Mouse (Mus musculus): ENCODE data around the gene Thegl. TPM values are rescaled to one million over a fixed set of nuclear protein-coding genes. Genes with fewer than 3 reads are reported as not detected.
"Not testable (repeated sequence)": the region's sequence is repeated elsewhere in the genome, so short reads cannot be mapped to it uniquely, and the experiment has no call there.

The Thegl gene
- polyA plus RNA-seq, 1 experiment from 2014 or later: not detected

DNA sequence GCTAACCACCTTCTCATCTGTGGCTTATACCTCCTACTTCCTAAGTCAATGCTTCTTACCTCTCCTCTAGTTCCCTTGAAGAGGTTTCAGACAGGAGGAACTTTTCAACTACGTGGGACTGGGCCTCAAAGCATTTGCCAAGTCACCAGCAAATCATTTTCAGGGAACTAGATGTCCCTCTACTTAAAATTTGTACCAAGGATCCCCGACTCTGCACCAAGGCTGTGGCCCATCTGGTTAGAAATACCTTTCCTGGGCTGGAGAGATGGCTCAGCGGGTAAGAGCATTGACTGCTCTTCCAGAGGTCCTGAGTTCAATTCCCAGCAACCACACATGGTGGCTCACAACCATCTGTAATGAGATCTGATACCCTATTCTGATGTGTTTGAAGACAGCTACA is 80.4 kb downstream of the Thegl start:
- not testable (repeated sequence) for H3K27ac ChIP-seq (ENCODE audit: low read length)
- 77% methylated on average over 3 of the region's 3 CpGs for WGBS

DNA sequence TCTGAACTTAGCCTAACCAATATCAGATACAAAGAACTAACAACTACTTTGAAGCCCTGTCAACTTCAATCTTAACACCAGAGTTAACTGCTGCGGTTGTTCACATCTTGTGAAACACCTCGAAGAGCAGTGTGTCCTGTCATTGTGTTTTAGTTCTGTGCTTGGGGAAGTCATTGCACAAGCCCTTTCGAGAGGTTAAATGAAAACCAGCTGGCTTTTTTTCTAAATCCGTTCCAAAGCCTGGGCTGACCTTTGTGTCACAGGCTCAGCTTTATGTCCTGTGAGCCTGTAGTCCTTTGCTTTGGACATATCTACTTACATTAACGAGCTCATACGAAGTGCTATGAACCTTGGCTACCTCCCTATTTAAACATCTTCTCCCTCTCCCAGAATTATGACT is 81.9 kb downstream of the Thegl start:
- 37% methylated on average over 6 of the region's 6 CpGs for WGBS
- no peak overlapping the region for H3K4me3 ChIP-seq (ENCODE audit: low read length)
- H3K4me1 ChIP-seq (ENCODE audit: control insufficient read depth, insufficient read depth, low read length): peaks cover 57% of the 10 kb centered on the region
- peak overlapping the region; percentile 66 for H3K27ac ChIP-seq (ENCODE audit: low read length)
- no peaks in the 10 kb centered on the region for H3K27me3 ChIP-seq (ENCODE audit: control insufficient read depth, insufficient read depth, low read length)
- 0 out of 2 replicates have a peak overlapping the region, but pooled peaks have one; percentile 3 for H3K9ac ChIP-seq (ENCODE audit: low read length)
- no peak for ATAC-seq (replicated peaks; ENCODE audit: extremely low read depth, insufficient read depth, low FRiP score)
- peaks cover 3% of the 10 kb centered on the region; the same call in 1 of the 2 replicates for H3K36me3 ChIP-seq (ENCODE audit: control insufficient read depth, insufficient read depth)
- H3K4me2 ChIP-seq (ENCODE audit: low read depth, low read length): peak overlapping the region; percentile 8; the same call in 1 of the 2 replicates
- no peaks in the 10 kb centered on the region for H3K9me3 ChIP-seq (replicated peaks; ENCODE audit: control insufficient read depth, low read length)

More for the DNA sequence above, 80.4 kb downstream of the Thegl start:
- not testable (repeated sequence) for H3K9me3 ChIP-seq (replicated peaks; ENCODE audit: control insufficient read depth, low read length); H3K9ac ChIP-seq (ENCODE audit: low read length); H3K4me3 ChIP-seq (ENCODE audit: low read length); H3K36me3 ChIP-seq (ENCODE audit: control insufficient read depth, insufficient read depth); ATAC-seq (replicated peaks; ENCODE audit: extremely low read depth, insufficient read depth, low FRiP score); H3K27me3 ChIP-seq (ENCODE audit: control insufficient read depth, insufficient read depth, low read length); H3K4me2 ChIP-seq (ENCODE audit: low read depth, low read length)
- H3K4me1 ChIP-seq (ENCODE audit: control insufficient read depth, insufficient read depth, low read length): peaks cover 66% of the 10 kb centered on the region

DNA sequence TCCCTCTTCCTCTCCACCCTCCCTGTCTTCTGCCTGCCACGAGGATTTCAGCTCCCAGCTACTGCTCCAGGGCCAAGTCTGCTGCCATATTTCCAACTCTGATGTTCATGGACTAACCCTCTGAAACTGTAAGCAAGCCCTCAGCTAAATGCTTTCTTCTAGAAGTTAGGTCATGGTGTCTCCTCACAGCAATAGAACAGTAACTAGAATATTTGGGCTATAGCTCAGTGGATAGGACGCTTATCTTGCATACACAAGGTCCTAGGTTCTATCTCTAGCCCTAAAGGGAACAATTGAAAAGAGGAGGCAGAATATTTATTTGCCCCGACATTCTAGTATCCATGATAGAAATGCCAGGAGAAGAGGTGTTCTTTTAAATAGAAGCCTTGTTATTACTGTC is 83.1 kb downstream of the Thegl start:
- no peak overlapping the region for H3K27ac ChIP-seq (ENCODE audit: low read length)
- peaks cover 55% of the 10 kb centered on the region for H3K4me1 ChIP-seq (ENCODE audit: control insufficient read depth, insufficient read depth, low read length)
- no peak for ATAC-seq (replicated peaks; ENCODE audit: extremely low read depth, insufficient read depth, low FRiP score)
- H3K9ac ChIP-seq (ENCODE audit: low read length): no peak overlapping the region
- no peaks in the 10 kb centered on the region for H3K27me3 ChIP-seq (ENCODE audit: control insufficient read depth, insufficient read depth, low read length)
- no peaks in the 10 kb centered on the region for H3K9me3 ChIP-seq (replicated peaks; ENCODE audit: control insufficient read depth, low read length)
- no peak overlapping the region for H3K4me2 ChIP-seq (ENCODE audit: low read depth, low read length)
- no peak overlapping the region for H3K4me3 ChIP-seq (ENCODE audit: low read length)
- peaks cover 3% of the 10 kb centered on the region; the same call in 1 of the 2 replicates for H3K36me3 ChIP-seq (ENCODE audit: control insufficient read depth, insufficient read depth)
- WGBS: 74% methylated on average over 3 of the region's 3 CpGs

DNA sequence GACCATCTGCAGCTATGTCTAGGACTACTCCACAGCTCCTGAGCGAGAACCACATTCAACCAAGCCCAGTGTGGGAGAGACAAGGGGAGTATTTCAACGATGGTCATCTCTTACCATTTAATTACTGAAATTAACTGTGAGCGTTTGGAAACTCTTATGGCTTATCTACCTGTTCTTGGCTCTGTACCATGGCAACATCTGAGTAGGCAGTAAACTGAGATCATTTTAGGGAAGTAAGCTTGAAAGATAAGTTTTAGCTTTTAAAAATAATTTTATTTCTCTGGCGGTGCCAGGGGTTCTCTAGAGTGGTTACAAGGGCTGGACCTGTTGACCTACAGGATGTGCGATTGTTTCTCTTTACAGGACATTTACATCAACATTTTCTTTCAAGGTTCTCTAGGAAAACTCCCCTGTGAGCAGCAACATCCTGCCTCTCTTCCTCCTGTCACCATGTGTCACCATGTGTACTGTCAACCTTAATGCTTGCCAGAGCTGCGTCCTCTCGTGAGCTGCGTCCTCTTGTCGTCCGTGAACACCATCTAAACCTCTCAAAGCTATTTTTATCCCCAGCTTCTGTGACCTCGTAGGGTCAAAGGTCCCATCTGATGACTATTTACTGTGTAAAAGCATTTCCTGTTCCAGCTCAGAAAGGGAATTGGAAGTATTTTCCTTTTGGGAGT is 83.6 kb downstream of the Thegl start:
- Histone ChIP-seq H3K4me2 (ENCODE audit: low read depth, low read length) (no peak overlapping the region), H3K4me1 (ENCODE audit: control insufficient read depth, insufficient read depth, low read length) (peaks cover 53% of the 10 kb centered on the region), H3K36me3 (ENCODE audit: control insufficient read depth, insufficient read depth) (peaks cover 3% of the 10 kb centered on the region; the same call in 1 of the 2 replicates), H3K27ac (ENCODE audit: low read length) (peak overlapping the region; percentile 3; the same call in 1 of the 2 replicates), H3K4me3 (ENCODE audit: low read length) (no peak overlapping the region), H3K27me3 (ENCODE audit: control insufficient read depth, insufficient read depth, low read length) (no peaks in the 10 kb centered on the region), H3K9me3 (replicated peaks; ENCODE audit: control insufficient read depth, low read length) (no peaks in the 10 kb centered on the region), H3K9ac (ENCODE audit: low read length) (no peak overlapping the region)
- ATAC-seq (replicated peaks; ENCODE audit: extremely low read depth, insufficient read depth, low FRiP score): no peak
- WGBS: 29% methylated on average over 11 of the region's 11 CpGs

DNA sequence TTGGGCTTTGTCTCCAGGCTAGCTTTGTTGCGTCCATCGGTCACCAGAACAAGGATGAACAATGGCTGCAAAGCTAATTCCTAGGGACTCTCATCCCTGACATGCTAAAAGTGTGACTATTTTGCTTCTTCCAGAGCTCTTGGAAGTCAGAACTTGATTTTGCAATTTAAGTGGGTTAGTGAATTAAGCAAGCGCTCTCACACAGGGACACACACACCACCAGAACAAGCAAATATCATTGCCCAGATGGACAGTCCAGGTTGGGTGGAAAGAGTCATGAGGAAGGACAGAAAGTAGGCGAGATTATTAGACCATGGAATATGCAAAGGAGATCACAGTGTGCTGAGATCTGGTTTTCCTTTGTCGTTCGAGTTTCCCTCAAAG is 84.2 kb downstream of the Thegl start:
- Histone ChIP-seq H3K27ac (ENCODE audit: low read length) (peak overlapping the region; percentile 3; the same call in 1 of the 2 replicates), H3K27me3 (ENCODE audit: control insufficient read depth, insufficient read depth, low read length) (no peaks in the 10 kb centered on the region), H3K4me1 (ENCODE audit: control insufficient read depth, insufficient read depth, low read length) (peaks cover 56% of the 10 kb centered on the region), H3K36me3 (ENCODE audit: control insufficient read depth, insufficient read depth) (peaks cover 3% of the 10 kb centered on the region; the same call in 1 of the 2 replicates), H3K4me3 (ENCODE audit: low read length) (no peak overlapping the region), H3K9ac (ENCODE audit: low read length) (no peak overlapping the region), H3K4me2 (ENCODE audit: low read depth, low read length) (no peak overlapping the region), H3K9me3 (replicated peaks; ENCODE audit: control insufficient read depth, low read length) (no peaks in the 10 kb centered on the region)
- no peak for ATAC-seq (replicated peaks; ENCODE audit: extremely low read depth, insufficient read depth, low FRiP score)
- WGBS: 72% methylated on average over 6 of the region's 6 CpGs

DNA sequence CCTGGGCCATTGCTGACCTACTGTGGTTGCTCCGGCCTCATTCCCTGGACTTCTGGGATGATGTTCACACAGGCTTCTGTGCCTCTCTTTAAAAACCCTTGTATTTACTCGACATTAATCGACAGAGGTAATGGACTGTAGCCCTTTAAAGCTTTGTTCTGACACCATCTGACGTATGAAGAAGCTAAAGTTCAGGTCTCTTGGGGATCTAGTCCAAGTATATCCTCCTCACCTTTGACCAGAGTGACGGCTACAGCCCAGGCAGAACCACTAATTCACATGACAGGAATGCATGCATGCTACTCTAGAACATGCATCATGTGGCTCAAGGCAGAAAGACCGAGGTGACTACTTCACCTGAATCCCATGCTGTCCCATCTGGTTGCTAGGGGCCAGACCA is 84.9 kb downstream of the Thegl start:
- H3K4me2 ChIP-seq (ENCODE audit: low read depth, low read length): no peak overlapping the region
- no peaks in the 10 kb centered on the region for H3K27me3 ChIP-seq (ENCODE audit: control insufficient read depth, insufficient read depth, low read length)
- ATAC-seq (replicated peaks; ENCODE audit: extremely low read depth, insufficient read depth, low FRiP score): no peak
- H3K4me3 ChIP-seq (ENCODE audit: low read length): no peak overlapping the region
- WGBS: 85% methylated on average over 6 of the region's 6 CpGs
- peaks cover 3% of the 10 kb centered on the region; the same call in 1 of the 2 replicates for H3K36me3 ChIP-seq (ENCODE audit: control insufficient read depth, insufficient read depth)
- no peak overlapping the region for H3K9ac ChIP-seq (ENCODE audit: low read length)
- H3K27ac ChIP-seq (ENCODE audit: low read length): no peak overlapping the region
- H3K9me3 ChIP-seq (replicated peaks; ENCODE audit: control insufficient read depth, low read length): no peaks in the 10 kb centered on the region
- peaks cover 57% of the 10 kb centered on the region for H3K4me1 ChIP-seq (ENCODE audit: control insufficient read depth, insufficient read depth, low read length)

DNA sequence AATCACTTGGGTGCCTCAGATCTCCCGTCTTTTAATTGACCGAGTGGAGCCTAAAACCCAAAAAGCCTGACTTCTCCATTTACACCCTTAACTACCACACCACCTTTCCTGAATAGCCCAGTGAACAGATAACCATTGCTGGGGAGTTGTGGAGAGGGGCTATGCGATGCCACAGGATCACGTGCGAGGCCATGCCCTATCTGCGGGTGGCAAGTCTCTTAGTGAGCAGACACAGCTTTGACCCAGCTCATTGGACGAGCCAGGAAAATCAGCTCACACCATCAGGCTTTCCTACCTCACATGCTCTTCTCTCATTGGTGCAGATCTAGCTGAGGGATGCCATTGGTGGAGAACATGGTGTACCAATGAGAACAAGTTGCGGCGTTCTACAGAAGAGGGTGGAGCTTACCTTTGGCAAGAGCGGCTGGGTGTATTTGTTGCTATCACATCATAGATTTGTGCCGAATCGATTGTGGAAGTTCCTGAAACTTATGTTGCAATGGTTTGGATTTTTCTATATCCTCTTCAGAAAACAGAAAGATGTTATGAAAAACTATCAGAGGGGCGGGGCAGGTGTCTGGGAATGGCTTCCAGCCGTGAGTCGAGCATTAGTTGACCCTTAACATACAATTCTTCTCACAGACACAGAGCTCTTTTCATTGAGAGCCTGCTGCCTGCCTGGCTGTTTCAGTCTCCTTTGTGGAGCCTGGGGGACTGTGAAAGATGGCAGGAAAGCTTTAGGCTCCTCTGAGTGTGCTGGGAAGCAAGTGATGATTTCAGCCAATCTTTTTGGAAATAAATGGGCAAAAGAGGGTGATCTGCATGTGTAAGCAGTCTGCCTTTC is 86.9 kb downstream of the Thegl start:
- 79% methylated on average over 15 of the region's 15 CpGs for WGBS
- Histone ChIP-seq H3K9me3 (replicated peaks; ENCODE audit: control insufficient read depth, low read length) (no peaks in the 10 kb centered on the region), H3K27me3 (ENCODE audit: control insufficient read depth, insufficient read depth, low read length) (no peaks in the 10 kb centered on the region), H3K4me3 (ENCODE audit: low read length) (no peak overlapping the region), H3K9ac (ENCODE audit: low read length) (no peak overlapping the region), H3K4me1 (ENCODE audit: control insufficient read depth, insufficient read depth, low read length) (peaks cover 41% of the 10 kb centered on the region), H3K36me3 (ENCODE audit: control insufficient read depth, insufficient read depth) (peaks cover 3% of the 10 kb centered on the region; the same call in 1 of the 2 replicates), H3K27ac (ENCODE audit: low read length) (no peak overlapping the region), H3K4me2 (ENCODE audit: low read depth, low read length) (no peak overlapping the region)
- ATAC-seq (replicated peaks; ENCODE audit: extremely low read depth, insufficient read depth, low FRiP score): no peak

DNA sequence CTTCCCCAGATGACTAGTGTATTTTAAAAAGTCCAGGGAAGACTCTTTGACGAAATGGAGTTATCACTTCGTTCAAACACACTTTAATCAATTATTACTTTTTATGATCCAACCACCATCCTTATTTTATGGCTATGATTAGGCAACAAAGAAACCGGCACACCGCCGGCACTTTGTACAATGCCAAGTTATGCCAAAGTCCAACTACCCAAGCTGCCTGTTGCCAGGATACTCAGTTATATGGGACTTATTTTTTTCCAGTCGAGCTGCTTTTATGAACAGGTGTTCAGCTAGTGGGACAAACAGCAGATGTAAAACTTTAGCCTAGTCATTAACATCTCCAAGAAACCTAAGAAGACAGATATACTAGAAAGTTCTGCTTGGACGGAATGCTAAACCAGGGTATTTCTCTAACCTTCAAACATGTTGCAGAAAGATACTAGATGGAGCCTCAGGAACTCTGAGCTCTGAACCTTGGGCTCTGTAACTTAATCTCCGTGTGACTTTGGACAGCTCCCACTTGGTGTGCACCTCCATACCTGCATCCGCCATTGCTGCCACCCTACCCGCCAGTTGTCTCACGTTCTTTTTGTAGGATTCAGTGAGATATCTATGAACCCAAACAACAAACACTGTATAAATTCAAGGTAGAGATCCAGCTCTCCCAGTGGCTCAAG is 91.5 kb downstream of the Thegl start:
- Histone ChIP-seq H3K27ac (ENCODE audit: low read length) (no peak overlapping the region), H3K9ac (ENCODE audit: low read length) (no peak overlapping the region), H3K27me3 (ENCODE audit: control insufficient read depth, insufficient read depth, low read length) (no peaks in the 10 kb centered on the region), H3K36me3 (ENCODE audit: control insufficient read depth, insufficient read depth) (peaks cover 6% of the 10 kb centered on the region), H3K9me3 (replicated peaks; ENCODE audit: control insufficient read depth, low read length) (no peaks in the 10 kb centered on the region), H3K4me2 (ENCODE audit: low read depth, low read length) (no peak overlapping the region), H3K4me3 (ENCODE audit: low read length) (no peak overlapping the region), H3K4me1 (ENCODE audit: control insufficient read depth, insufficient read depth, low read length) (peaks cover 30% of the 10 kb centered on the region)
- 87% methylated on average over 11 of the region's 11 CpGs for WGBS
- no peak for ATAC-seq (replicated peaks; ENCODE audit: extremely low read depth, insufficient read depth, low FRiP score)

Data from heart, embryonic 16.5 days (tissue).